Mouse (Mus musculus) telencephalon, adult 2 months (tissue): Measurements from ENCODE around the gene Carhsp1.

Source experiments
- DNase-seq: peaks from one replicate; pipeline ENCODE4 v3.0.0-alpha.2; 2011; ENCODE audit warnings: low read depth, low spot score

Gene Carhsp1

DNA sequence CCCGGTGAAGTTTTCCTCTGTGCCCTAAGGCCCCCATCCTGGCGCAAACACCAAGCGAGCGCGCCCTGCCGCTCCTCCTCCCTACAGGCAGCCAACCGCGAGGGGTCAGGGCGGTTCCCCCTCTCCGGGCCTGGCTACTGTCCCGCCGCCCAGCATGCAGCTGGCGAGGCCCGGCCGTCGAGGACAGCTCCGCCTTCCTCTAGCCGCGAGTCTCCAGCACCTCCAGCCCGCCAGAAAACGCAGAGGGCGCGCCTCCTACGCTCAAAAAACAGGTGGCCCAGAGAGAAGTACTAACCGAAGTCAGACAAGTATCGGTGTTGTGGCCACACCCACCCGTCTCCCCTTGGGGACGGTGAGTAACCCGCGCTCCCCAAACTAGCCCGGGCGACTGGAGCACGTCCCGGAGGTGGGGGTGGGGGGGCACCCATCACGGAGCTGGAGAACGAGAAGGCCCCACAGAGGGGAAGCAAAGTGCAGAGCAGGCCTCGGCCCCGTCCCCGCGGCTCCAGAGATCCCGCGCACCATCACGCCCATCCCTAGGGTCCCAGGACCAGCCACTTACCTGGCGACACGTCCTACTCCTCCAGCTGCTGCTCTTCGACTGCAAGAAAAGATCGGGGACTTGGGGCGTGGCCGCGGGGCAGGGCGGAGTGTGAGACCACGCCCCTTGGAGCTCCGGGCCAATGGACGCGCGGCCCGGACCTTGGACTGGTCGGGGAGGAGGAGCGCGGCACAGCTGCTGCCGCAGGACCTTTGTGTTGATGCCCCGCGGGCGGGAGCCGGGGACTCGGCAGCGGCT is at the start of gene Carhsp1:
Gene Carhsp1, minus strand, starts transcription at position 605 of the 799 bp plus-strand sequence.
- peak; percentile 54 for DNase-seq

DNA sequence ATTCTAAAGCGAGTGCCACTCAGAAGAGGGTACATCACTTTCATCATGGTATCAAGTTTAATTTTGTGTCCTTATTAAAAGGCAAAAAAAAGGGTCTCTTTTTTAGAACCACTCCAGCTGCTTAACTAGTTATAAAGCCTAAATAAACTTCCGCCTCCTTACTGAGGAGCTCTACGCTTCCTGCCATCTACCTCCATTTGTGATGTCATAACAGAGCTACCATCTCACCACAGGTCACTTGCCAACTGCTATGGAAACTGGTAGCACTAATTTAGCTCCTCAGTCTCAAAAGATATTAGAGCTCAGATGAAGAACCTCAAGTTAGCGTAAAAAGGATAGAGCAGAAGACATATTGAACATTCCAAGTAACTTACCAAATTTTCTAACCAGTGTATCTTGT is 48.5 kb upstream of the Carhsp1 start:
- DNase-seq = no peak

DNA sequence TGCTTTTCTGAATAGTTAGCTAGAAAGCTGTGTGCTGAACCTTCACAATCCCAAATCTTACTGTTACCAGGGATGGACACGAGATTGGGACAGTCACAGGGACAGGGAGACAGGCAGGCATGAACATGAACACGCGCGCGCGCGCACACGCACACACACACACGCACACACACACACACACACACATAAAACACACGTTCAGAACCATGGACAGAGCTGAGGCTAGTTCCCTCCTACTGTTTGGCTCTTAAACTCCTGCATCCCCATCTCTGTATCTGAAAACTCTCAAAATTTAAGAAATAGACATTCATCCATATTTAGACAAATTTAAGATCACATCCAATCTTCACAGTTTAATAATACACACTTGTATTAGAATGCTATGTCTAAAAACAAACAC is 45.8 kb upstream of the Carhsp1 start:
- DNase-seq = no peak

DNA sequence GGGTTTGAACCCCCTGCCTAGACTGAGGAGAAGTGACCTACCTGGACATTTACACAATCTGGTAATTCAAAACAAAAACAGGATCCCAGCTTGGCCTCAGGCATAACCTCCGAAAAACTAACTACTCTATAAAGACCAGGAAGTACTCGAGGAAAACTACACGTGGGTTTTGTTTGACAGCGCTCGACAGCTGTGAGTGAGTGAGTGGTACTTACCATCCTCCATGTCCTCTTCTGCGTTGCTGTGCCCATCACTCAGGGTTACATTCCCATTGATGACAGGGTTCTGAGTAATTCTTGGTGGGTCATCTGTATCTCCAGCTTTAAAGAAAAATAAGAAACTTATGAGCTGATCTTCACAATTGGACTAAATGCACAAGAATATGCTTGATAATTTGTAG is 44.3 kb upstream of the Carhsp1 start:
- no peak for DNase-seq

DNA sequence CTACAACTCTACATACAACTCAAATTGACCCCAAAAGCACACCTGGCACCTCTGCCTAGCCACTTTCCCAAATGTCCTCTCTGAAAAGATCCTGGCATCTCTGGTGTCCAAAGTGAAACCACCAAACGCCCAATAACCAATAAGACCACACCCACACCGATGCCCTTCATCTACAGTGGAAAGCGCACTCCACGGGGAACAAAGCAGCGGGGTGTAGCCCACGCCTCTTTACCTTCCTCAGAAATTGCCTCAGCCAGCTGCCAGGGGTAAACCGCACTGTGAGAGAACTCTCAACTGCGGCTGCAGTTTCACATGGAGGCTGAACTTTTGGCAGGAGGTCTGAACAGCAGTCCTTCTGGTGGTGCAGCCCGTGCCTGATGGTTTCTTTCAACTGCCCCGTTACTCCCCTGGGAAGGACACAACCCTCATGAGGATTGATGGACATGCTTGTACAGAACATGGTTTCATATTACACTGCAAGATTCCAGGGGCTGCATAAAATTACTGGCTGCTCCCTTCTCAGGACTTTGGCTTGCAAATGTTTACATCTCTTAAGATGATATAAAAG is 43.6 kb upstream of the Carhsp1 start:
- DNase-seq = no peak

DNA sequence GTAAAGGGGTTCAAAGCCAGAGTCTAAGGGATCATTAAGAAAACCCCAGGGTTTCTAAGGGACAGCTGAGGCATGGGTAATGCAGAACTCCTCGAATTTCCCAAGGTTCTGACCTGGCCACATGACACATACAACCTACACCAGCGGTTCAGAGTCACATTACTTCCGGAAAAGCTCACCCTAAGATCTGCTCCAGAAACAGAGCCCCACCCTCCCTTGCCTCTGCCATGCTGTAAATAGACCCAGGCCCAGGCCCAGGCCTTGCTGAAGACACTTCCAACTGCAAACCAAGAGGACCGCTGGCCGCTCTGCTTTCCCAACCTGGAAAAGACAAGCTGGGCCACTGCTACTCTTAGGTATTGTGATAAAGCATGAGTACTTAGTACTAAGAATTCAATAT is 42.9 kb upstream of the Carhsp1 start:
- DNase-seq = no peak

DNA sequence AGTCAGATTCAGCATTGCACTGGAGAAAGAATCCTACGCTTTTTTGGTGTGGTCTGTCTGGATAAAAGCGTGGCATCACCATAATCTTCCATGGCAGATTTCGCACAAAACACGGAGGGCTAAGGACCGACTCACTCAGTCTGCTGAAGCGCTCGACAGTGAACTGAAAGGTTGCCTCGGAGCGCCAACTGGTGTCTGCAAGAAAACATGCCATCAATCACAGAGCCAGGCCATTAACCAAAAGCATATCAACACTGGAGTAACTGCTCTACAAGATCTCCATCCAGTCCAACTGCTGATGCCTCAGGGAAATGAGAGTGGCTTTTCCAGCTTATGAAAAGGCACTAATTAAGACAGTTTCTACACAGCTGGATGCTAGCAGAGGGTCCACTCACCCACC is 40.0 kb upstream of the Carhsp1 start:
- no peak for DNase-seq

DNA sequence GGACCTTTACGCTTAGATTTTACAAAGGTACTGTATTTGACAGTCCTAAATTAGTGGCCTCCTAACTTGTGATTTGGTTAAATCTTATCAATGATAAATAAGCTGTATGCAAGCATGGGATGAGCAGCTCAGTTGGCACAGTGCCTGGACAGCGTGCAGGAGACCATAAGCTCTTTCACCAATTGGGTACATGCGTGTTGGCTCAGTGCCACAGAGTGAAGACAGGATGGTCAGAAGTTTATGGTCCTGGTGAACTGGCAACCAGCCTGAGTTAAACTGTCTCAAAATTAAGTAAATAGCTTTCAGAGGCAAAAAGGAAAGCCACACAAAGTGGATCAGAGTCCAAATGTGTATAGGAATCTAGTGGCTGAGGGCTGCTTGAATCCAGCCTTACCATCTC is 28.6 kb upstream of the Carhsp1 start:
- no peak for DNase-seq

DNA sequence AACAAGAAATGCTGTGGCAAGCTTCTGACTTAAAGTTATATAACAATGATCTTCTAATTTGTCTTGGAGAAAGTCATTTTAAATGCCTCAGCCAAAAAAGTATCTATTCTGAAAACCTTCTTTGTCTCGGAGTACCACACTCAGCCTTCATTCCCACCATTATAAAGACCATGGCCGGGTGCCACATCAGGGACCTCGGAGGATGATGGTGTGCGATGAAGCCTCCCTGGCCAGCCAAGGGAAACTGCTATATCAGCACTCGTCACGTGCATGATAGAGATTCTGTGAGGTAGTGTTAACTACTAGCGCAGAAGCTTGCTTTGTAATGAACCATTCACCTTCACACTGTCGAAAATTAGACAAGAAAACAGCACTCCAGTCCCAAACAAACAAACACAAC is 27.6 kb upstream of the Carhsp1 start:
- DNase-seq = no peak

DNA sequence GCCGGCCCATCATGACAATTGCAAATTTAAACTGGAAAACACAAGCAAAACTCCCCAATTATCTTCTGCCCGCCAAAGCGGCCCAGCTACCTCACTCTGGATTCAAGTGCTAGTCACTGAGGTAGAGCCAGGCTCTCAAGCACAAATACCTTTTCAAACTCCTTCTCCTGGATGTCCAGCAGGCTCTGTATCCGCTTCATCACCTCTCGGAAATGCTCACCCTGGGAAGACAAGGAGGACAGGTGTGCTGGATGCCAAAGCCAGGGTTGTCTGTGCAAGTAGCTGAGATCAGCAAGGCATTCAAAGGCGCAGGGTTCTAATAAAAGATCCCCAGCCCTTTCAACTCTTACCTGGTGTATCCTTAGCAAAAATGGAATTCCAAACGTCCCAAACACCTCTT is 19.3 kb upstream of the Carhsp1 start:
- DNase-seq = no peak

DNA sequence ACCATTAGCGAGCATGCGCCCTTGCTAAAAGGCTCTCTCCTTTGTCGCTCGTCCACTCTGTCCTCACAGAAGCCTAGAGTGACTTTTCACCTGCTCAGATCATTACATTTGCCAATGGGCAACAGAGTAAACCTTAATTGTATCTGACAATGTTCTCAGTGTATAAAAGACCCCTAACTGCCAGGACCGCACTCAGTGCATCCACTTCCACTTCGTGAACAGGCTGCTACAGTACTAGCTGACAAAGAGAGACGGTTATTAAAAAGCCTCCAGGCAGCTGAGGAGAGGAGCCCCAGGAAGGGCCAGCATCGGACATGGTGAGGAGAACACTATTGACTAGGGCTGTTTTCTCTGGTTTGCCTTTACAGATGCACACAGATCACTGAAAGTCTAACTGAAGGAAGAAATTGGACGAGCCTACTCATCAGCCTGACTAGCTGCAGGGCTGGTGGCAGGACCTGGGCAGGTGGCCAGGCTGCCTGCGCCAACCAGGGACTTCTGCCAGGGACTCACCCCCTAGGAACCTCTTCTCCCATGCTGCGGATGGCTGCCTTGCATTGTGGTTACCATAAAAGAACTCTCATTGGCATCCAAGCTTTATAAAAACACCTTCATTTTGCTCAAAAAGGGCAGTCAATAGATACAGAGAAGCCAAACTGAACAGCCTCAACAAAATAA is 18.2 kb upstream of the Carhsp1 start:
- DNase-seq = no peak

DNA sequence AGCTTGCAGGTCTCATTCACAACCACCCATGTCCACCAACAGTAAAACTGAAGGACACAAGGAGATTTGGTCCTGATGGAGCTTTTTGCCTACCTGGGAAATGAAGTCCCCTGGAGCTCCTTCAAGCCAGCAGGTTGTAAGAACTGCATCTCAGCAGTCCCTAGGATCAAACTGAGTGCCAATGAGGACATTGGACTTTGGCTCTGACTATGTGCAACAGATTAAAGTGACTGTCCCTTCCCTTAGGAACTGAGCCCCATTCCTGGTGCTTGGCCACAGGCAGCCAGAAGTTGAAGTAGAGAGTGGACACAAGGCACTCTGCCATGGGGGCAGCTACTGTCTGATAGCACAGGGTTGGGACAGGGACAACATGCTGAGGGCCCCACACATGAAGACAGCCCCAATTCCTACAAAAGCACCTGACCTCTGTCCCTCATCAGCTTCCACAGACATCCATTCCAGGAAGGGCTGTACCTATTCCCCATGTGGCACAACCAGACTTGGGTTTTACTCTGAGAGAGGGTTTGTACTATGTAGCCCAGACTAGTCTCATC is 15.7 kb upstream of the Carhsp1 start:
- no peak for DNase-seq

DNA sequence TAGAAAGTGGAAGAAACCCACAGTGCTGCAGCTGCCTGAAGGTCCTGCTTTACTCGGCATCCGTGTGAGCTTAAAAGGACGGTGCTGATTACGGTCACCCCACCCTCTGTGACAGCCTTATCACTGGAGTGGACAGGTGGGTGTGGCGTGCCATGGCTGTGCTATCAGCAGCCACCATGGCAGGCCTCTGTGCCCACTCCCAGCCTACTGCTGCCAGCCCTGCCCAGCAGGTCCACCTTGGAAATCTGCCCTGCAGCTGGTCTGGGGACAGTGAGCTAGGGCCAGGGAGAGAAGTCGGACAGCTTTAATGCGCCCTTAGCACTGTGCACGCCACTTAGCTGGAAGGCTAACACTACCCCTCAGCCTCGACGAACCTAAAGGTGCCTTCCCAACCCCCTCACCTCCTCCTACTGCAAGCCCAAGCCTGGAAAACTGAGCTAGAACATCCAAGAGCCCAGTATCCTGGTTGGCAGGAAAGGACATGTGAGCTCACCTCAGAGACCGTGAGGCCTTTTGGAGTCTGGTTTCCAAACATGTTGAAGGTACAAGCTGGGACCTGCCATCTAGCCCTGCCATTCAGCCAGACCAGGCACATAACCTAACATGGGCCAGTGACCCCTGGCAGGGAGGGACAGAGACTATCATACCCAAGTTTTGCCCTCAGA is 15.0 kb upstream of the Carhsp1 start:
- DNase-seq = no peak

DNA sequence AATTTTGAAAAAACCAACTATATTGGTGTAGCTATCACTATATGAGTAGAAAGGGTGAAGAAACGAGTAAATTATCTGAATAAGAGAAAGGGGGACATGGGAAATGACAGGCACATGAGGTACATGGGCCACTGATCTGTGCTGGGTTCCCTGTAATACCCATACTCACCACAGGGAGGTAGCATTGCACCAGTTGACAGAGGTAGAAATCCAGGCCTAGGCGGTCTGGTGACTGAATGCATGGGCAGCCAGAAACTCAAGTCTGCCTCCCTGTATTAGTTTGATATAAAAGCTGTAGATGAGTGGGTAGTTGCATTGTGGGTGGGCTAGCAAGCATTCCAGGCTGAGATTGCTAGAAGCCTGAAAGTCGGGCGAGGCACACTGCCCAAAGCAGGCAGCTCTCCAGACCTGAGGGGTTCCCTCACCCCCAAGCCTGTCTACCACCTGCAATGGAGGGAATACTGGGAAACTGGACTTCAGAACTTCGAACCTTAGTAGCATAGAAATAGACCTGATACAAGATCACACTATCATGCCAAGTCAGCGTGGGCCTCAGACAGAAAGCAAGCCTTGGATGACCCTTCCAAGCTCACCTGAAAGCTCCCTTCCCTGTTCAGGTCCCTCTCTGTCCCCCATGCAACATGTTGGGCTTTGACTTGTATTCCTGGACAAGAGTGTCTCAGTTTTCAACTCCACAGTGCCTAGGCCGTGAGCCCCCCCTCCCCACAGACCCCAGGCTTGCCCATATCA is 14.3 kb upstream of the Carhsp1 start:
- no peak for DNase-seq

DNA sequence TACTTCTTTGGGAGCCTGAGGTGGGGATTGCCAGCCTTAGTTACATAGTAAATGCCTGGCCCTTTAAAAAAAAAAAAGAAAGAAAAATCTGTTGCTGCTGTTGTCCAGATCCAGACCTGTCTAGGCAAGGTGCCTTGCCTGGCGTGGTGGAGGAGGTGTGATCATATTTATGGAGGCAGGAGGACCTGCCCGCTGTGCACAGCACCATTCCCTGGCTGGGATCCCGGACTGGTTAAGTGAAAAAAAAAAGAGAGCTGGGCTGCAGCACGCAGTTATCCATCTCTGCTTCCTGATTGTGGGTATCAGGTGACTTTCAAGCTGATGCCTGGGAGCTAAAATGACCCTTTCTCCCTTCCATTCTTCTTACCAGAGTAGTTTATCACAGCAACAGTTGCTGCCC is 13.1 kb upstream of the Carhsp1 start:
- no peak for DNase-seq

DNA sequence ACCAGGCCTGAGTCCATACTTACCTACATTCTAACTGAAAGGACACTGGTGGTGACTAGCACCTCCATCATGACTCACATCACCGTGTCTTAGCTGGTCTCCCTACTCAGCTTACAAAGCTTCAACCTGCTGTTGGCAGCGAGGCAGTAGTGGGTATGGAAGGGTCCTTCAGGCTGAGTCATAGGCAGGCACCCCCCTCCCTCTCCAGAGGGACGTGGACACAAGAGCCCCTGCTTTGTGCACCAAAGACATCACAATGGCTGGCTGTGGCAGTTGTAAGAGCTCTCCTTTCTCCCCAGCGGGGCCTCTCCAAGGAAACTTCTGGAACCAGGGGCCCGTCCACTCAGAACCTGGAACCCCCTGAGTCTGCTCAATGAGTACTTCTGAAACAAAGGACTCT is 8.5 kb upstream of the Carhsp1 start, which contains the start of gene Gm5767:
Gene Gm5767, plus strand, starts transcription at position 301 of the 400 bp plus-strand sequence.
- no peak for DNase-seq

DNA sequence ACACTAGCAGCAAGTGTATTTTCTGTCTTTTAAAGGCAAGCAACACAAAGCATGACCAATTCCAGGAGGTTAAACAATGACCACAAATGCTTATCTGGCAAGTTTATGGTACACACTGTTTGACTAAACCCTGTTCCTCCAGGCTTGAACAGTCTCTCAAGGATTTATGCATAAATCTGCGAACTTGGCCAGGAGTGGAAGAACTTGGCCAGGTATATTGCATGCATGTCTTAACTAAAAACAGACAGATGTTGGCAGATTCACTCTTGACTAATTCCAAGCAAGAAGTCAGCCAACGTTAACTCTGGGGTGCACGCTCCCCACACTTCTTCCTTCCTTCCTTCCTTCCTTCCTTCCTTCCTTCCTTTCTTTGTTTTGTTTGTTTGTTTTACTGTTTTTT is 7.8 kb upstream of the Carhsp1 start:
- no peak for DNase-seq

DNA sequence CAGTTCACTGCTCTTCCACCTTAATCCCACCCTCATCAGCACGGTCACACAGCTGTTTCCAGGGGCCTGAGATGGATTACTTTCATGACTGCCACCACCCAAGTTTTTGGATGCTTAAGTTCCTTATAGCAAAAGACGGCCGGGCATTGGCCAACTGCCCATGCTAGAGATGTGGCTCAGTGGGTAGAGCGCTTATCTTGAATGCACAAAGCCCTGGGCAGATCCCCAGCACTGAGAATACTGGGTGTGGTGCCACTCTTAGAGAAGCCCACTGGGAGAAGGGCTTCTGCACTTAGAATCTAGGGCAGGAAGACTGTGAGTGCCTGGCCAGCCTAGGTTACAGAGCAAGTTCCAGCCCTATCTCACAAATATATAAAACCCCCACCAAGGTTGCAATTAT is 6.7 kb upstream of the Carhsp1 start:
- no peak for DNase-seq

DNA sequence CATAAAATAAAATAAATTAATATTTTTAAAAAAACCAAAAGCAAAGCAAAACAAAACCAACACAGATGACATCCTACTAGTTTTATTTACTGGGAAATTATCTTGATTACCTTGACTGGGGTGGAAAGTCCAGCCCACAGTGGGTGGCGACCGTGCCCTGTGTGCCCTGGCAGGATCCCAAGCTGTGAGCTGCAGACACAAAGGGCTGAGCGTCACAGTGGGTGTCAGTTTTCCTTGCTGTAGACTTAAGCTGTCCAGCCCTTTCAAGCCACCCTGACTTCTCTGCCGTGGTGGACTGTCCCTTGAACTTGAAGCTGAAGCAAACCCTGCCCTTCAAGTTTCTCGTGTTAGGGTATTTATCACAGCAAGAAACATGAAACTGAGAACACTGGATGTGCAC is 6.1 kb upstream of the Carhsp1 start:
- no peak for DNase-seq

DNA sequence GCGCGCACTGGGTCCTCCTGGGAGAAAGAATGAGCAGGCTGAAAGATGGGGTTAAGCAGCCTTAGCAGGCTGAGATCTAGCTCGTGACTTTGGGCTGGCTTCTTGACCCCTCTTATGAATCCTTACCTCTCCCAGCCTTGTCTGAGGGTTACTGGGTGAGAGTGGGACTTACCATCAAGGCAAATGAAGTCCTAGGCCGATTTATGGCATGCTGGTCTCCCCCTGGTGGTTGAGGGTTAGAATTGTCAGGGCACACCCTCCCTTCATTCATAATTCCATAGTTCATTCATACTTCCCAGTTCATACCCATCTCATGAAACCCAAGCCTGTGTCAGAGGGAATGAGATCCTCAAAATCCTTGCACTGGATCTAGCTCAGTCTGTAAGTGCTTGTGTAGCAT is 4.8 kb upstream of the Carhsp1 start:
- DNase-seq = no peak

DNA sequence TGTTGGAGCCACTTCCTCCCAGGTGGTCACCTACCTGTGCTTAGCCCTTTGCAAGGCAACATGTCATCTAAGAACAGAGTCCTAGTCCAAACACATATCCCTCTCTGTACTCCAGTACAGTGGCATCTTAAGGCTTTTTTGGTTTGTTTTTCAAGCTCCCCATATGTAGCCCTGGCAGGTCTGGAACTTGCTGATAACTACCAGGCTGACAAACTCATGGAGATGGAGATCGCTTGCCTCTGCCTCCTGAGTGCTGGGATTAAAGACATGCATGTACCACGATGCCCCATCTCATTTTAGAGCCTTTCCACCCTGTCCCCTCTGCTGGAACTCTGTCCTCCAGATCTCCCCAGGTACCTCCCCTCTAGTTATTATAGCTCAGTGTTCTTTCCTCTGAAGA is 4.3 kb upstream of the Carhsp1 start:
- DNase-seq = no peak
